Mouse (Mus musculus) limb, embryonic 14.5 days (tissue): ENCODE data around the gene Stx17. TPM values are rescaled to one million over a fixed set of nuclear protein-coding genes. Genes with fewer than 3 reads are reported as not detected.

Source experiments
- ATAC-seq: fragments of 200-750 bp; cut with Nextera tagmentation; 2 replicates; pipeline ENCODE4 v1.8.0; 2017; ENCODE audit warnings: low read depth, moderate number of reproducible peaks, moderate TSS enrichment; ENCODE audit not compliant: low FRiP score
- DNase-seq: peaks from one replicate; pipeline ENCODE4 v3.0.0-alpha.2; 2015; ENCODE audit warnings: low spot score
- H3K27ac ChIP-seq: fragments of 300-500 bp; sonication (generic); replicated peaks from 2 replicates; pipeline ENCODE4 v1.5.1; 2014; ENCODE audit warnings: low read depth, mild to moderate bottlenecking, low read length, moderate library complexity, mixed read lengths
- H3K27me3 ChIP-seq: fragments of 300-500 bp; sonication (generic); 2 replicates; pipeline ENCODE4 v1.6.1; 2014; ENCODE audit warnings: low read length, mixed read lengths; ENCODE audit not compliant: control insufficient read depth, insufficient read depth
- H3K36me3 ChIP-seq: fragments of 300-500 bp; sonication (generic); 2 replicates; pipeline ENCODE4 v1.6.1; 2014; ENCODE audit warnings: mild to moderate bottlenecking, low read length, moderate library complexity, mixed read lengths; ENCODE audit not compliant: control insufficient read depth, insufficient read depth
- H3K4me1 ChIP-seq: fragments of 300-500 bp; sonication (generic); 2 replicates; pipeline ENCODE4 v1.6.1; 2014; ENCODE audit warnings: antibody characterized with exemption, low read length, mixed read lengths; ENCODE audit not compliant: control insufficient read depth, insufficient read depth
- H3K4me2 ChIP-seq: fragments of 300-500 bp; sonication (generic); replicated peaks from 2 replicates; pipeline ENCODE4 v1.6.1; 2014; ENCODE audit warnings: low read depth, mild to moderate bottlenecking, low read length, moderate library complexity; ENCODE audit not compliant: severe bottlenecking
- H3K4me3 ChIP-seq: fragments of 300-500 bp; sonication (generic); replicated peaks from 2 replicates; pipeline ENCODE4 v1.5.1; 2014; ENCODE audit warnings: low read length
- H3K9ac ChIP-seq: fragments of 300-500 bp; sonication (generic); 2 replicates; pipeline ENCODE4 v1.6.1; 2014; ENCODE audit warnings: mild to moderate bottlenecking, low read depth, low read length, moderate library complexity; ENCODE audit not compliant: severe bottlenecking
- H3K9me3 ChIP-seq: fragments of 300-500 bp; sonication (generic); 2 replicates; pipeline ENCODE4 v1.6.1; 2016; ENCODE audit warnings: low read length; ENCODE audit not compliant: control insufficient read depth
- POLR2A ChIP-seq: fragments of 200-500 bp; IDR thresholded peaks from 2 replicates; pipeline ENCODE4 v1.8.0; 2012; ENCODE audit warnings: inconsistent platforms, mild to moderate bottlenecking, moderate library complexity, borderline replicate concordance; ENCODE audit not compliant: insufficient read depth, insufficient read length; ENCODE audit errors: extremely low read depth
- WGBS: fragments of 180-500 bp; shearing (Covaris S2); extraction: QIAGEN DNeasy Blood & Tissue Kit; methylation state at CpG from one replicate; pipeline ENCODE4 v1.1.7; 2014; 5-methylcytosine and 5-hydroxymethylcytosine counted together
- polyA plus RNA-seq, 2 experiments: library from polyadenylated mRNA; depleted of rRNA in 1 of 2; stranded (reverse) in 1 of 2; unstranded in 1 of 2; fragments of >200 nt; fragmentation: Nextera tagmentation in 1 of 2; extraction: Ambion mirVana in 1 of 2; gene quantifications; 2 replicates each; pipeline versions ENCODE4 v1.2.1 to v1.2.3; 2012 to 2014

Gene Stx17
- polyA plus RNA-seq, 2 experiments, result 17.1 to 32.0 TPM

- ATAC-seq, result no peak
- H3K9me3 ChIP-seq, result no peaks in the 10 kb centered on the region
- no peak for DNase-seq
- H3K27me3 ChIP-seq, result no peaks in the 10 kb centered on the region
- no peak overlapping the region for H3K27ac ChIP-seq
- no peaks in the 10 kb centered on the region for H3K4me1 ChIP-seq
- H3K9ac ChIP-seq, result no peak overlapping the region
- TF ChIP-seq POLR2A, result no peak
- peaks cover 23% of the 10 kb centered on the region for H3K36me3 ChIP-seq
- H3K4me2 ChIP-seq, result no peak overlapping the region
- H3K4me3 ChIP-seq, result no peak overlapping the region
- 84% methylated on average over 5 of the region's 5 CpGs for WGBS
Observed at GRCm38 (mm10) chr4:48163851-48164250, 39.1 kb downstream of the Stx17 start.

- Histone ChIP-seq H3K27ac (no peak overlapping the region), H3K4me3 (no peak overlapping the region), H3K9me3 (no peaks in the 10 kb centered on the region), H3K4me1 (no peaks in the 10 kb centered on the region), H3K27me3 (no peaks in the 10 kb centered on the region), H3K36me3 (no peaks in the 10 kb centered on the region; the same call in 1 of the 2 replicates), H3K9ac (no peak overlapping the region), H3K4me2 (no peak overlapping the region)
- 94% methylated on average over 3 of the region's 3 CpGs for WGBS
- ATAC-seq, result no peak
- DNase-seq, result no peak
- no peak for TF ChIP-seq POLR2A
Observed at GRCm38 (mm10) chr4:48175666-48176065, 51.0 kb downstream of the Stx17 start.

GRCm38 (mm10) chr4:48180922-48181321, 56.2 kb downstream of the Stx17 start:
- DNase-seq (no peak), ATAC-seq (no peak)
- Histone ChIP-seq H3K4me2 (no peak overlapping the region), H3K27ac (no peak overlapping the region), H3K4me1 (no peaks in the 10 kb centered on the region), H3K27me3 (no peaks in the 10 kb centered on the region), H3K4me3 (no peak overlapping the region), H3K9me3 (no peaks in the 10 kb centered on the region), H3K36me3 (peaks cover 15% of the 10 kb centered on the region), H3K9ac (no peak overlapping the region)
- 38% methylated on average over 2 of the region's 2 CpGs for WGBS
- no peak for TF ChIP-seq POLR2A

- ATAC-seq, result no peak
Observed at GRCm38 (mm10) chr4:48181366-48181765, 56.7 kb downstream of the Stx17 start.

GRCm38 (mm10) chr4:48182115-48182806, 57.5 kb downstream of the Stx17 start:
- Histone ChIP-seq H3K4me1 (no peaks in the 10 kb centered on the region), H3K27ac (no peak overlapping the region), H3K4me3 (no peak overlapping the region), H3K9me3 (no peaks in the 10 kb centered on the region), H3K4me2 (no peak overlapping the region), H3K27me3 (no peaks in the 10 kb centered on the region), H3K9ac (no peak overlapping the region), H3K36me3 (peaks cover 15% of the 10 kb centered on the region; the same call in 1 of the 2 replicates)
- no peak for ATAC-seq
- no peak for TF ChIP-seq POLR2A
- DNase-seq, result no peak
- 90% methylated on average over 8 of the region's 8 CpGs for WGBS

More at GRCm38 (mm10) chr4:48181366-48181765, 56.7 kb downstream of the Stx17 start:
- DNase-seq, result no peak
- Histone ChIP-seq H3K36me3 (peaks cover 15% of the 10 kb centered on the region), H3K9ac (no peak overlapping the region), H3K27me3 (no peaks in the 10 kb centered on the region), H3K27ac (no peak overlapping the region), H3K9me3 (no peaks in the 10 kb centered on the region), H3K4me2 (no peak overlapping the region), H3K4me3 (no peak overlapping the region), H3K4me1 (no peaks in the 10 kb centered on the region)
- 51% methylated on average over 6 of the region's 6 CpGs for WGBS
- TF ChIP-seq POLR2A, result no peak
